Mouse (Mus musculus) lung, adult 18-20 months (tissue): ENCODE data around the gene Plcb4.
A peak's percentile ranks its signal among the peaks of the same experiment; 100 is the strongest.
"Not testable (repeated sequence)": the region's sequence is repeated elsewhere in the genome, so short reads cannot be mapped to it uniquely, and the experiment has no call there.

Source experiments
- DNase-seq, 2 experiments: peaks; one replicate each; pipeline ENCODE4 v3.0.0; 2022; ENCODE audit warnings: mixed read lengths in 2 of 2

Gene Plcb4

DNA sequence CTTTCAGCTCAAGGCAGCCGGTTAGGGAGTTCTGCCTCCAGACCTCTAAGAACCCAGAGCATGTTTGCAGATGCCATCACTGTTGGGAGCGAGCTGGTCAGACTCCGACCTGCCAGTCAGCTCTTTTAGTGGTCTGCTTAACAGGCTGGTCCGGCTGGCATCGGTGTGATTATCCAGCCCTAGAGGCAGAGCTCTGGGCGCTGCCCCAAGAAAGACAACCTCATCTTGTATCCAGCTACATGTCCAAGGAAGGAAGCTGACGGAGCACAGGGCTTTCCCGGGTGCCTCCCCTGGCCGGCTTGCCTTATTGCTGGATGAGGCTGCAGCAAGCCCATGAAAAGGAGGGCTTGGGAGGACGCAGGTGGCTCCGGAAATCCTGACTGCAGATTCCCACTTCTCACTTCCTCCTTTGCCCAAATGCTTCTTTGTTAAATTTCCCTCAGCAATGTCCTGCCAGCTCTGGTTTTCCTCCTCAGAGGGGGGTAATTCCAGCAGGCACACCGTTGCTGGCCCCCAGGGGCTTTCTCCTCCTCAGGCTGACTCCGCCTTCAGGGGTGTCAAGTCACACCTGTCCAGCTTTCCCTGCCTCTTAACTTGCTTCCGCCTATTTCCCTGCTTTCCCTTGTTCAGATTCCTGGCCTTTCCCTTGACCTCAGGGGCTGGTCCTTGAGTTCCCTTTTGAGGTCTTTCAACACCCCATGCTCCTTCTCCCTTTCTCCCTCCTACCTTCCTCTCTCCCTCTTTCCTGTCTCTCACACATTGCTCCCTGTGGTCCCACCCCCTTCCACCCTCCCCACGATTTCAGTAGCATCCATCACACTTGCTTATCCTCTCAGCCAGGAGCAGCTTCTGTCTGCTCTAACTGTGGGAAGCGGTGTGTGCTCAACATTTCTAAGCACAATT lies 58.7 kb downstream of the Plcb4 start:
- peak; percentile 65 to 79 for DNase-seq

DNA sequence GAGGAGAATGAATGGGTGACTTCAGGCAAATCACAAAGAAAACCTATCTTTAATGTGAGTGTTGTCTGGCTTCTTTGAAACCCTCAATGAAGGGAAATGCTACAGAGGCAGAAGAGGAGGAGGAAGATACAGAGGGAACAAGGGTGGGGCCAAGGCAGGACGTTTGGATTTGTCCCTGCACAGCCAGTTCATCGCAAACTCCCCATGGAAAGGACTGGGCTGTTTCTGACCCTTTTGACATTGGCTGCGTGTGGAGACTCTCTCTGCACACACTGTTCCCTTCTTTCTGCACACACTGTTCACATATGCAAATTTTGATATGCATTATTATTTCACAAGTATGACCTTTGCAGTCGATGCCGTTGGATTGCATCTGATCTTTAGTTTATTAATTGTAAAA lies 63.3 kb downstream of the Plcb4 start:
- DNase-seq, result no peak

DNA sequence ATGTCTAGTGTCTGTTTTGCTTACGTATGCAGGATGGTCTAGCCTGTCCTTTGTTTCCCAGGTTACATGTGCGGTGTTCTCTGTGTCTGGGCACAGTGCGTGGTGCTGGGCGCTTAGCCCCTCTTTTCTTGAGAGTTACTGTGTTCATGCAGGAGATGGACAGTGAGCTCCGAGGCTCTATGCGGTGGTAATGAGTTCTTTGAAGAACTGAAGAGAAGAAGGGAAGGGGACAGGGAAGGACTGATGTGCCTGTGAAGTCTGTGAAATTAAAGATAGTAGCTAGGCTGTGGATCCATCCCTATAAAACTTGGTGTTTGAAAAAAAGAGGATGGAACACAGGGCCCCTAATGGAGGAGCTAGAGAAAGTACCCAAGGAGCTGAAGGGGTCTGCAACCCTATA lies 64.6 kb downstream of the Plcb4 start:
- no peak for DNase-seq

DNA sequence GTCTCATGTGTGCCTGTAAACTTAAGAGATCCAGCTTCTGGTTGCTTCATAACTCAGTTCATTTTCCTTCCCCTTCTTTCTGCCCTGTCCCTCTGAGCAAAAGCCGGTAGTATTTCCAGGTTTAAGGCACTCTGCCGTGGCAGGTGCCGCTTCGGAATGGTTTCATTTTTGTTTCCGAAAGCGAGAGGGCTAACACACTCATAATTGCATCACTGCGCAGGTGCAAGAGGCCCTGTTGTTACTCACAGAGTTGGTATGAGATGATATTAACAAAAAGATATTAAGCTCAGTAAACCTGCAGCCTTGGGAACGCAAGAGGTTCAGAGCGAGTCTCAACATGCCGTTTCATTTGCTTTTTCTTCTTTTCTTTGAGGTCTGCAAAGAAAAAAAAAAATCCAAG lies 65.7 kb downstream of the Plcb4 start:
- DNase-seq, result peak in 1 of 2 experiments; percentile 51

DNA sequence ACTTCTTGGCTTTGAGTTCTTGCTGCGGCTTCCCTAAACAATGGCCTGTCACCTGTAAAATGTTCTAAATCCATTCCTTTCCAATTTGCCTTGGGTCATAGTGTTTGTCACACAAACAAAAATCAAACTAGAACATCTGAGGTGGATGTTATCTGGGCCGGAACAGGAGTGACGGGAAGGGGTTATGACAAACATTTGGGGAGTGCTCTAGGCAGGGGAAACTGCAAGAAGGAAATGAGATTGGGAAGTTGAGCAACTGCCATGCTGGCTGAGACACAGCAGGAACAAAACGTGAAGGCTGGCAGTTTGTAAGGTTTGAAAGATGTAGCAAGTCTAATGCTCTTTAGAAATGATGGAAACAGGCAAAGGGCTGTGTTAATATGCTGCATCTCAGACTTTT lies 66.6 kb downstream of the Plcb4 start:
- peak; percentile 60 to 75 for DNase-seq

DNA sequence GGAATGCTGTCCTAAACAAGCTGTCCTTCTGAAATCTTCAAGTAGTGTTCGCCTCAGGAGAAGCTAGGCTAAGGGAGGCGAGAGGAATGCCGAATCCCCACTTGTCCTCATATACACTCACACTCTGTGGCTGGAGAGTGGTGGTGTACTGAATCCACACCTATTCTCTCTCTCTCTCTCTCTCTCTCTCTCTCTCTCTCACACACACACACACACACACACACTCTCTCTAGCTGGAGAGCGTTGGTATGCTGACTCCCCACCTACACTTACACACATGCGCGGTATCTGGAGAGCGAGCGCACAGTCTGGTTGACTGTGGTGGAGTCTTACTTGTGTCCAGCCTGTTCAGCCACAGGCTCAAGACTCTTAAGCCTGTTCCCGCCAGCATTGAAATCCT lies 68.3 kb downstream of the Plcb4 start:
- DNase-seq, result peak in 1 of 2 experiments; percentile 49

DNA sequence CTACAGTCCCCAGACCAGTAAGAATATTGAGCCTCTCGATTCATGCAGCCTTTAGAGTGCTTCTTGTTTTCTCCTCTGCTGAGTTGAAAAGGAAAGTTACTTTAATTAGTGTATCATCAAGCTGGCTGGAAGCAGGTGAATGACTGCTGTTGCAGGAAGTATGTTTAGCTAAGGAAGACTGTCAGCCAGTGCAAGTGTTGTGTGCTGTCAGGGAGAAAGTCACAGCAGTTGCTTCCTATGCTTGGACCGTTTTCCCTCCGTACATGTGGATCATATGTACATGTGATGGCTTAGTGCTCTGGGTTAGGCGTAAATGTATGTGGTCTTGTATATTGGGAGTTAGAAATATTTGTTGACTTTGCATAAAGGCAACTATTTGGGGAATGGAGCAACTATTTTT lies 69.1 kb downstream of the Plcb4 start:
- no peak for DNase-seq

DNA sequence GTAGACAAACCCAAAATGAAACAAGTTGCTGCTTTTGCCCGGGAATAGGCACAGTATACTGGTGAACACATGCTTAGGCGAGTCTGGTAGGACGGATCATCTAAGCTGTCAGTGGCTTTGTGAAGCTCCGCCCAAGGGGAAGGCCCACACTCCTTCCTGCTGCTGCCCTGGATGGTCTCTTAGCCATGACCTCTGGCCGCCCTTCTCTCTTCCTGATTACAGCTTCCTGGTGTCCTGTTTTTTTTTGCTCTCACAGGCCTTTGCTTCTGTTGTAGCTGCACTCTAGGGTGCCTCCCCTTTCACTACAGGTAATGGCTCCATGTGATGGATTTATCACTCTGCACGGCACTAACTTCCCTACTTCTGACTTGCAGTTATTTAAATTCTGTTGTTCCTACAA lies 72.8 kb downstream of the Plcb4 start:
- DNase-seq, result peak; percentile 69 to 81

DNA sequence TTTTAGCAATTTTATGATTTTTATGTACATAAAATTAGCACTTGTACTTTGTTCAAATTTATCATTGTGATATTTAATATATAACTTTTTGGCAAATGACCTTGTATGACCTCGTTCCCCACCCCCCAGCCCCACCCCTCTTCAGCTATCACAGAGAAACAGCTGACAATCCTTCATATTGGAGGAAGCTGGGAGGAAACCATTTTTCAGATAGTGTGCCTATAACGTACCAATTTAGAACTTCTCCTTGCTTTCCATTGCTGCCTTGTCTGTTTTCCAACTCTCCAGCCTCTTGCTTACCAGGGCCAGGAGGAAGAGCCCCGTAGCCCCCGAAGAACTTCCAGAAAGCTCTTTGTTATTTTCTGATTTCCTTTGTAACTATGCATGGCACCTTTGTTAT lies 73.8 kb downstream of the Plcb4 start:
- no peak for DNase-seq

DNA sequence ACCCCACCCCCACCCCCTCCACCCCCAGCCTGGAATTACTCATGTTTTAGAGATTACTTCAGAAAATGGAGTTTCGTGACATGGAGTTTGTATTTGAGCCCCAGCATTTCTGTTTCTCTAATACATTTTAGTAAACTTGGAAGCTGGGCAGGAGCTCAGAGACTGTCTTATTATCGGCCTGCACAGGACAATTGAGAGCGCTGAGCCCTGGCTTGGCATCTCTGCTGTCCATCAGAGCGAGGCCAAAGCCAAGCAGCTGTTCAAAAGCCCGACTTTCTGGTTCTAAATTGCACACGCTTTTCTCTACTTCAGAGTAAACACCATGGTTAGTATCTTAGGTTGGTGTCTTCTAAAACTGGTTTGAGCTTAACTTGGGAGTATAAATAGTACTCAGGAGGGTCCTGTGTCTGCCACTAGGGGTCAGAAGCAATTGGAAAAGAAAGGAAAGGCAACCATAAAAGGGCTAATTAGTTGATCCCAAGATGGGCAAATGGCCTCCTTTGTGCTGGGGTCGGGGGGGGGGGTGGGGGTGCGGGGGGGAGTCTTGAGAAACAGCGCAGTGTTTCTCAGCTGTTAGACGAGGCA lies 75.2 kb downstream of the Plcb4 start:
- DNase-seq, result no peak

DNA sequence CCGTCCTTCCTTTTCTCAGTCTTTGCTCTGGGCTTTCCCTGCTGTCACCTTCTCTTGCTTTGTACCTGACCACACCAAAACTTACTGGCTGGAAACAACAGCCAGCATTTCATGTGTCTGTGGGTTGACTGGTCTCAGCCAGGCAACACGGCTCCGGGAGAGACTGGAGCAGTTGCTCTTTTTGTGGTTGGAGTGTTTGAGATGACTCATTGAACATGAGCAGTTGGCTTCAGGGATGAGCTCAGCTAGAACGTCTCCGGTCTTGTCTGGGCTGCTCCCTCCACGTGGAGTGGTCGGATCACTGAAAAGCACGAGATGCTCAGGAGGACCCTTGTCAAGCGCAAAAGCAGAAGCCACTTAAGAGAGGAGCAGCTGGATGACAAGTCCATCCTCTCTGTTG lies 78.7 kb downstream of the Plcb4 start:
- no peak for DNase-seq

DNA sequence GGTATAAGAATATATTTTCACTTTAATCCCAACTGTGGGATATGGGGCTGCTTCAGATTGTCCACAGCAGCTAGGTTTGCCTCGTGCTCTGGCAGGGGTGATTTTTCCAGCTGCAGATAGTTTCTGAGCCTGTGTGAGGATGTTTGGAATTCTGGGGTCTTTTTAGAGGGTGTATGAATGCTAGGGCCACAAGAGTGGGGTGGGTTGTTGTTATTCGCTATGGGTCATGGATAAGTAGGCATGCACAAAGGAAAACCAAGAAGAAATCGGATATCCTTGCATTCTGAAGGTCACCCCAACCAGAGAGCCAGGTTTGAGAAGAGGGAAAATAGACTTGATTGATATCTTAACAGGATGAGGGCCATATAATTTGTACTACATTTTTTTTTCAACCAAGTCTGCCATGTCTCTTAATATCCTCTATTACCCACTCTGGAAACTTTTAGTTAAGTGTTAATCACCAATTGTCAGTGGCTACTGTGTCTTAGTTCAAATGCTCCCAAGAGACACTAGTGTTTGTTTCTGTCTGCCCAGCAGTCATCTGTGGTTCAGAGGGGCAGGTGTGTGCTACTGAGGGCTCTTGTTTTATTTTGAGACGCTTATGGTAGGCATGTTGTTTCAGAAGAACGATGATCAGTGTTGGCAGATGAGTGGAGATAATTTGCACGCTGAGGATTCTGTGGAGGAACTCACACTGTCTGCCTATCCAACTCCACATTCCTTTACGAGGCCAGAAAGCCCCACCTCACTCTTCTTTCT lies 79.4 kb downstream of the Plcb4 start:
- not testable (repeated sequence) for DNase-seq

DNA sequence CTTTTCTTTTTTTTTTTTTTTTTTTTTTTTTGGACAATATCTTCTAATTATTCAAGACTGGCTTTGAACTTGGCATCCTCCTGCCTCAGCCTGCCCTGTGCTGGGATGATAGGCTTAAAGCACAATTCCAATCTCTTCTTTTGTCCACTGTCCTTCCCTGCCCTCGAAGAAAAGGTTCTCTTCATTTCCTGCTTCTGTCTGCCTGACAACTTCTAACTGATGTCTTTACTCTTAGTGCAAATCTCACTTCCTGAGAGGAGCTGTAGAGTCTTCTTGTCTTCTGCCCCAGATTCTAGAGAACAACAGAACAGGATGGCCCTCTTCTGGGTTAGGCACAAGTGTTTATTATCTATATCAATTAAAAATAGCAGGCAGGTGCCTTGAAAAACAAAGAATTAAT lies 80.1 kb downstream of the Plcb4 start:
- no peak for DNase-seq

DNA sequence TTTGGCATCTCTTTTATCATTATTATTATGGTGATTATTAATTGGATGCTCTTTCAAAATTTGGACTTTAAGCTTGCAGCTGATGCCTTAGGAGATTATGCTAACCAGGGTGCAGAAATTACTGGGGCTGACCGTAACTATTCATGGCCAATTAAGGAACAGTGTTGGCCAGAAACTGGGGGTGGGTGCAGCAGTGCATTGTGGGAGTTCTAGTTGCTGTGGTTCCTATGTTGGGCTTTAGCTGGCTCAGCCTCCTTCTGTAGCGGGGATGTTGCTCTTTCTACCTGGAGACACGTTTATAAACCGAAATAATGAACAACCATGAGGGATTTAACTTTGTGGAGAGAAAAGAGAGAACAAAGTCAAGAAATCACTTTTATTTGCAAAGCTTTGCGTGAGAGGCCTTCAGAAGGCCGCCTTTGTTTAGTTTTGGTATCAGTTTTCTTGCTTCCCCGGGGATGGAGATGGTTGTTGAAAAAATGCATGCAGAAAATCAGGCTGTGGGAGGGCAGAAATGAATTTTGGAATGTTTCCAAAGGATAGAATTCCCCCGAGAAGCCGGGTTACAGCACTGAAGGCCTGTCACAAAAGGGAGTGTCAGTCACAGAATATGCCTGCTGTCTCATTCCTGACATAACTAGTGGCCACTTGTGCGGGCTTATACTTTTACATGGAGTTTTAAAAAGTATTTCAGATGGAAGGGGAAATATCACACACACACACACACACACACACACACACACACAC lies 84.3 kb downstream of the Plcb4 start:
- no peak for DNase-seq

DNA sequence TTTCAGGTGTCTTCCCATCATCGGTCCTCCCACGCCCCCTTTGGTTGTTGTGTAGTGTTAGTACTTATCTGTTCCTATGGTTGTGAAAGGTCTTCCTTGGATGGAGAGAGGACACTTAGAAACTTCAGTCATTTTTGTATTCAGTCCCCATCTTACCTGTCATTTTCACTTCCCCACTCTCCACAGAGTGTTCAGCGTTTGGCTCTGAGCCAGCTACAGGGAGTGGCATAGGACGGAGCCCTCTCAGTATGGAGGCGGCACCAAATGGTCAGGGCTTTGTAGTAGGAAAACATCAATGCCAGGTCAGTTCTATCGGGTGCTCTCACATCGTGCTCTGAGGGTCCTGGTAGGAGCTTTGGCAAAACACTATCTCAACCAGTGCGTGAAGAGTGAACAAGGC lies 85.9 kb downstream of the Plcb4 start:
- peak; percentile 43 to 65 for DNase-seq

DNA sequence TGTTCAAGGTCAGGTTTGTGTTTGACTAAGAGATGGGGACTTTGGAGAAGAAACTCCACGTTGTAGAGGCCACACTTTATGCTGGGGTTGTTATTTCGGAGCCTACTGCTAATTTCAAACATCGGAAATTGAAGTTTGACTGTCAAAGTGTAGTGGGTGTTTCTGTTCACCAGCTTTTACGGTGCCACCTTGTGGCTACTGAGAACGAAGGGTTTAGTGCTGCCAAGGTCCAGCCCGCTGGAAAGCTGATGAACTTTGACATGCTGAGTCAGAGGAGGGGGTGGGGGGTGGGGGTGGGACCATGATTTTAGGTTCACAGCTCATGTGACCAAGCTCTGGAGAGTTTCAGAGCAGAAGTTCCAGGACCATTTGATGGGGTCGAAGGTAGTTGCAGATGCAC lies 86.3 kb downstream of the Plcb4 start:
- DNase-seq, result peak in 1 of 2 experiments; percentile 51

DNA sequence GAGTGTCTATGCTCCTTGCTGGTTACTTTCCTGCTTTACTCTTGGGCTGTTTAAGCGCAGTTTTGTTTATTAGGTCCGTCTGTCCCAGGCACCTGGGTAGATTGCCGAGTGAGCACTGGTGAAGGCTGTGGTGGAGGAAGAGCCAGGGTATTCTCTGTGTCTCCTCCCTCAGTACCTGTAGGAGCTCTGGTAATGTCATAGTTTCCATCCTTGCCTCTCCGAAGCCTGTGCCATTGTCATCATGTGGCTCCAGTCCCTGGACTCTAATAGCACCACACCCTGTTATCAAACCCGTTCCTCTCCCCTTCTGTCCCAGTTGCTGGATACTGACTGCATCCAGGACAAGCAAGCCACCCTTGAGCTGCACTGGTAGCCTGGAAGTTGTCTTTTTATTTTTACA lies 89.6 kb downstream of the Plcb4 start:
- no peak for DNase-seq

DNA sequence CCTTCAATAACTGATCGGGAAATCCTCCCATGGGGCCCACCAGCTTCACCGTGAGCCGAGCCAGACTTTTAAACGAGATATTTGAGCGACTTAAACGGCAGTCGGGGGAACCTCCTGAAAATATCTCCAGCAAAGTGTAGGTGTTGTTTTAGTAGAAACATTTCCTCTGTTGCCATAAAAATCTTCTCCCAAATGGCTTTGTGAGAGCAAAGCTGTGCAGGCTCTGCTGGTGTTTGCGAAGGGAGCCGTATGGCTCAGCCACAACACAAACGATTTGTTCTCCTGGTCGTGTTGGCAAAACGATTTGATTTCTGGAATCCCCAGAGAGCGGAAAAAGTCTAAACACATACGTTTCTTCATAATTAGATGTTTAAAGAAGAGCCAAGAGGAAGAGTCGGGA lies 90.8 kb downstream of the Plcb4 start:
- no peak for DNase-seq

DNA sequence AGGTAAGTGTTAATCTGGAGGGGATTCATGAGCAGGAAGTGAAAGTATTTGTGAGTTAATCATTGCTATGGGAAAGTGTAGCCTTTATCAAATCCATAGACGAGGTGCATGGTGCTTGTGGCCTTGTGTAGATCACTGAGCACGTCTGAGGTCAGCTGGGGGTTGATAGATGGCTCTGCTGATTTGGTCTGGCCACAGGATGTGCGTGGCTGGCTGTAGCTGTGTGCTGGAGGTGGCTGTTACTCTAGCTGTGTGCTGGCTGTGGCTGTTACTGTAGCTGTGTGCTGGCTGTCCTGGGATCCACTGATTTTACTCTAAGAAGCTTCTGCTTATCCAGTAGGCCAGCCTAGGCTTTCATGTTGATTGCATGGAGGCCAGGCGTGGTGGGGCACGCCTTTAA lies 91.9 kb downstream of the Plcb4 start:
- no peak for DNase-seq

DNA sequence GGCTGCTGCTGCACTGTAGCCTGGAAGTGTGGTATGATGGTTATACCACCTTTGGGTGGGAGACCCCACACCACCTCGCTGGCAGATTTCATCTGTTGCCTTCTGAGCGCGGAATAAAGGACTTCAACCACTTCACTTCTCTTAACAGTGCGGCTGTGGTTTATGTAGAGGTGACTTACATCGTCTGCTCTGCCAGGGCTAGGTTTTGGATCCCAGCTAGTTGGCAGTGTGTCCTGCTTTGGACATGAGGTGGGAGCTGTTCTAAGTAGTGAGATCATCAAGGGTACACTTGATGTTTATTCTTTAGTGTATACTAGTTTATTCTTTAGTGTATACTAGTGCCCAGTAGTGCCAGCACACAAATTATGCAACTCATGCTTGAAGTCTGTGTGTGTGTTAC lies 97.0 kb downstream of the Plcb4 start:
- DNase-seq, result no peak

DNA sequence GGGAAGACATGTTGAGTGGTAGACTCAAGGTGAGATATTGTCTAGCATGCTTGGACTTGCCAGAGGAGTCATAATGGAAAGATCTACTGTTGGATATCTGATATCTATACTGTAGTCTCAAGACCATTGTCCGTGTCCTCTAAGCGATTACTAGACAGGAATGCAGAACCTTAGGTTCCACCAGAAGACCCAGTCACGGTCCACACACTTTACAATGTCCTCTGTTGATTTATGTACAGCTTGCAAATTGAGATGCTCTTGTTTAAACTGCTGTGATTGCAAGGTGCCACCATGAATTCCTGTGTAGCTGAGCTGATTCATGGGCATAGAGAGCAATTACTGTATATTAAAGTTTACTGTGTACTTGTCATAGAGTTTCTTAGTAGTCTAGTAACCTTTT lies 98.7 kb downstream of the Plcb4 start:
- DNase-seq, result no peak

DNA sequence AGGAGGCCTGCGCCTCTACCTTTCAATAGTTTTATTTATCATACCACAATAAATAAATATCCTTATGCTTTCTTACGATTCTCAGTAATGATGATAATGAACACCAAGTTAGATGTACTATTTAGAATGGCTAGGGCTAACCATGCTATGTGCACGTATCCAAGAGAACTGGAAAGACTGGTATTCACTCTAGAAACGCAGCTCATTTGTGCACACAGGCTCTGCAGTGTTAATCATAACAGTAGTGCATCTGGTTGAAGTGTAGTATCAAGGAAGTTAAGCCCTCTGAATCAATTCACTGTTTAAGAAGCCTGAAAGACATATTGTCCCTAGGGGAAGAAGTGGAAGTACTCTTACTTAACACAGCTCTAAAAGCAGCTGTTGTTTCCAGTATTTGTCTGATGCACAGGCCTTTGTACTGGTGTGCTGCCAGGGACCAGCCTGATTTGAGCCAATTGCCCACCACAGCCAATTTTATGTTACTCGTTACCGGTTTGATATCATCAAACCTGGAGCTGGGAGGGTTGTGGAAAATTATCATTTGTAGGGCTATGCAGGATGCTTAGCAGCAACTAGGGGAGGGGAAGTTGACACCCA lies 100.8 kb downstream of the Plcb4 start:
- DNase-seq, result no peak
